Mouse (Mus musculus): Measurements from ENCODE around the gene Nck2. TPM values are rescaled to one million over a fixed set of nuclear protein-coding genes. Genes with fewer than 3 reads are reported as not detected.

The Nck2 gene
- 28.1 and 37.0 TPM in 2 replicates for polyA plus RNA-seq (2012; rRNA removed)

GRCm38 (mm10) chr1:43444531-43444930 is at the start of gene Nck2:
TSS of gene Nck2 (plus strand) at chr1:43444579.

Other genes with a start within 250 kb of the Nck2 start
- gene Fhl2, start 247.6 kb upstream of the Nck2 start, polyA plus RNA-seq (2012; rRNA removed): 29.3 and 38.9 TPM in 2 replicates

Data from stomach, adult 2 months (tissue).